Mouse (Mus musculus) MEL (cell line): Measurements from ENCODE around the gene Sptbn4.

Experiments
- BHLHE40 ChIP-seq: IDR thresholded peaks from 2 replicates; pipeline ENCODE4 v1.6.1; 2012; ENCODE audit warnings: low read depth, mild to moderate bottlenecking, inconsistent platforms, low read length, improper control_type of control experiment, borderline replicate concordance
- CTCF ChIP-seq, 3 experiments: IDR thresholded peaks in 2 of 3; conservative IDR thresholded peaks in 1 of 3; 2 replicates each; pipeline ENCODE4 v1.5.1; 2011 to 2012; ENCODE audit warnings: low read length in 3 of 3, low read depth in 2 of 3, mild to moderate bottlenecking in 2 of 3, improper control_type of control experiment in 1 of 3, inconsistent platforms in 1 of 3, mixed read lengths in 1 of 3, moderate library complexity in 1 of 3; ENCODE audit not compliant: control insufficient read depth in 1 of 3, insufficient read depth in 1 of 3, poor library complexity in 1 of 3, severe bottlenecking in 1 of 3
- E2F4 ChIP-seq: IDR thresholded peaks from 2 replicates; pipeline ENCODE4 v1.6.1; 2011; ENCODE audit warnings: low read depth, low read length, improper control_type of control experiment, borderline replicate concordance
- EP300 ChIP-seq, 2 experiments: IDR thresholded peaks; 2 replicates each; pipeline ENCODE4 v1.6.1; 2011; ENCODE audit warnings: improper control_type of control experiment in 2 of 2, low read length in 2 of 2, low read depth in 1 of 2, mild to moderate bottlenecking in 1 of 2
- HCFC1 ChIP-seq: IDR thresholded peaks from 2 replicates; pipeline ENCODE4 v1.6.1; 2012; ENCODE audit warnings: low read depth, mild to moderate bottlenecking, inconsistent platforms, low read length, improper control_type of control experiment, moderate library complexity
- KAT2A ChIP-seq: conservative IDR thresholded peaks from 2 replicates; pipeline ENCODE4 v1.6.1; 2012; ENCODE audit warnings: low read depth, low read length, improper control_type of control experiment, inconsistent platforms
- MAFK ChIP-seq: IDR thresholded peaks from 2 replicates; pipeline ENCODE4 v1.6.1; 2011; ENCODE audit warnings: low read depth, mild to moderate bottlenecking, low read length, improper control_type of control experiment, borderline replicate concordance
- MXI1 ChIP-seq: IDR thresholded peaks from 2 replicates; pipeline ENCODE4 v1.6.1; 2011; ENCODE audit warnings: mild to moderate bottlenecking, low read depth, low read length, improper control_type of control experiment
- POLR2A ChIP-seq, 2 experiments: IDR thresholded peaks; 2 replicates each; pipeline ENCODE4 v1.6.1; 2011 to 2012; ENCODE audit warnings: low read length in 2 of 2, mild to moderate bottlenecking in 2 of 2, control low read depth in 1 of 2, improper control_type of control experiment in 1 of 2, low read depth in 1 of 2, moderate library complexity in 1 of 2; ENCODE audit not compliant: control insufficient read depth in 1 of 2, insufficient read depth in 1 of 2, poor library complexity in 1 of 2
- RAD21 ChIP-seq: IDR thresholded peaks from 2 replicates; pipeline ENCODE4 v1.6.1; 2011; ENCODE audit warnings: mild to moderate bottlenecking, low read depth, low read length, improper control_type of control experiment
- RCOR1 ChIP-seq: IDR thresholded peaks from 2 replicates; pipeline ENCODE4 v1.6.1; 2012; ENCODE audit warnings: low read depth, mild to moderate bottlenecking, inconsistent platforms, low read length, improper control_type of control experiment
- SMC3 ChIP-seq: IDR thresholded peaks from 2 replicates; pipeline ENCODE4 v1.6.1; 2011; ENCODE audit warnings: low read depth, low read length, improper control_type of control experiment

- TF ChIP-seq CTCF (IDR thresholded peaks at IDR 0.05 in 2 of 3, conservative IDR thresholded peaks at IDR 0.05 in 1 of 3; ENCODE audit: control insufficient read depth in 1 of 3, insufficient read depth in 1 of 3, low read depth in 2 of 3, low read length in 3 of 3, poor library complexity in 1 of 3, severe bottlenecking in 1 of 3) (no peak), POLR2A (IDR thresholded peaks at IDR 0.05; ENCODE audit: control insufficient read depth in 1 of 2, insufficient read depth in 1 of 2, low read depth in 1 of 2, low read length in 2 of 2, poor library complexity in 1 of 2) (no peak), KAT2A (no peak), RAD21 (no peak), E2F4 (no peak), EP300 (IDR thresholded peaks at IDR 0.05; ENCODE audit: low read depth in 1 of 2, low read length in 2 of 2) (no peak), SMC3 (no peak), MXI1 (no peak), HCFC1 (no peak), RCOR1 (no peak), BHLHE40 (no peak), MAFK (no peak)
These were observed 81.2 kb downstream of the Sptbn4 start for GRCm38 (mm10) chr7:27366082-27366844.
